Mouse (Mus musculus) neural tube, embryonic 11.5 days (tissue): Measurements from ENCODE around the gene Serping1. TPM values are rescaled to one million over a fixed set of nuclear protein-coding genes. Genes with fewer than 3 reads are reported as not detected.
"Not testable (repeated sequence)": the region's sequence is repeated elsewhere in the genome, so short reads cannot be mapped to it uniquely, and the experiment has no call there.

Experiments used
- ATAC-seq: fragments of 200-750 bp; cut with Nextera tagmentation; 2 replicates; pipeline ENCODE4 v1.8.0; 2017; ENCODE audit warnings: moderate number of reproducible peaks, mild to moderate bottlenecking, moderate TSS enrichment, moderate library complexity; ENCODE audit not compliant: insufficient read depth, low FRiP score, low TSS enrichment
- DNase-seq: peaks from one replicate; pipeline ENCODE4 v3.0.0-alpha.2; 2015; ENCODE audit warnings: low spot score
- H3K27ac ChIP-seq: fragments of 300-500 bp; sonication (generic); 2 replicates; pipeline ENCODE4 v1.5.1; 2014; ENCODE audit warnings: low read depth, mild to moderate bottlenecking, low read length
- H3K27me3 ChIP-seq: fragments of 300-500 bp; sonication (generic); 2 replicates; pipeline ENCODE4 v1.6.1; 2014; ENCODE audit warnings: mild to moderate bottlenecking, low read length, mixed read lengths; ENCODE audit not compliant: control insufficient read depth, insufficient read depth
- H3K36me3 ChIP-seq: fragments of 300-500 bp; sonication (generic); 2 replicates; pipeline ENCODE4 v1.6.1; 2014; ENCODE audit warnings: mild to moderate bottlenecking, low read length, moderate library complexity, mixed read lengths; ENCODE audit not compliant: control insufficient read depth, insufficient read depth
- H3K4me1 ChIP-seq: fragments of 300-500 bp; sonication (generic); 2 replicates; pipeline ENCODE4 v1.6.1; 2014; ENCODE audit warnings: low read length, mixed read lengths; ENCODE audit not compliant: control insufficient read depth, insufficient read depth
- H3K4me2 ChIP-seq: fragments of 300-500 bp; sonication (generic); 2 replicates; pipeline ENCODE4 v1.6.1; 2014; ENCODE audit warnings: low read depth, mild to moderate bottlenecking, moderate library complexity
- H3K4me3 ChIP-seq: fragments of 300-500 bp; sonication (generic); 2 replicates; pipeline ENCODE4 v1.5.1; 2014; ENCODE audit warnings: low read depth, low read length
- H3K9ac ChIP-seq: fragments of 300-500 bp; sonication (generic); 2 replicates; pipeline ENCODE4 v1.6.1; 2014; ENCODE audit warnings: mild to moderate bottlenecking, low read length
- H3K9me3 ChIP-seq: fragments of 300-500 bp; sonication (generic); 2 replicates; pipeline ENCODE4 v1.6.1; 2016; ENCODE audit warnings: low read length; ENCODE audit not compliant: control insufficient read depth
- WGBS: fragments of 180-500 bp; shearing (Covaris S2); extraction: QIAGEN DNeasy Blood & Tissue Kit; methylation state at CpG from one replicate; pipeline ENCODE4 v1.1.7; 2014; 5-methylcytosine and 5-hydroxymethylcytosine counted together
- polyA plus RNA-seq: library from polyadenylated mRNA; unstranded; fragments of >200 nt; fragmentation: Nextera tagmentation; extraction: Ambion mirVana; gene quantifications from 2 replicates; pipeline ENCODE4 v1.2.1, GENCODE M21; 2014

Serping1 gene
- polyA plus RNA-seq, 1 experiment from 2014 or later = 31.9 TPM

- H3K27me3 ChIP-seq = no peaks in the 10 kb centered on the region
Measured at GRCm38 (mm10) chr2:84732394-84732793, 42.9 kb downstream of the Serping1 start.

GRCm38 (mm10) chr2:84731206-84731605 lies 44.0 kb downstream of the Serping1 start:
- DNase-seq (no peak), ATAC-seq (no peak)
- no peak overlapping the region for H3K4me2 ChIP-seq
- H3K4me1 ChIP-seq = peaks cover 12% of the 10 kb centered on the region
- H3K9ac ChIP-seq = no peak overlapping the region
- H3K27me3 ChIP-seq = no peaks in the 10 kb centered on the region
- WGBS = 78% methylated on average over 3 of the region's 3 CpGs
- no peaks in the 10 kb centered on the region for H3K36me3 ChIP-seq
- H3K4me3 ChIP-seq = no peak overlapping the region
- no peaks in the 10 kb centered on the region for H3K9me3 ChIP-seq
- no peak overlapping the region for H3K27ac ChIP-seq

More at GRCm38 (mm10) chr2:84732394-84732793, 42.9 kb downstream of the Serping1 start:
- no peak overlapping the region for H3K4me3 ChIP-seq
- H3K27ac ChIP-seq = no peak overlapping the region
- WGBS = 75% methylated on average over 1 of the region's 1 CpGs
- DNase-seq (no peak), ATAC-seq (no peak)
- peaks cover 21% of the 10 kb centered on the region for H3K4me1 ChIP-seq
- H3K9me3 ChIP-seq = no peaks in the 10 kb centered on the region
- H3K36me3 ChIP-seq = no peaks in the 10 kb centered on the region
- no peak overlapping the region for H3K9ac ChIP-seq
- no peak overlapping the region for H3K4me2 ChIP-seq

GRCm38 (mm10) chr2:84728191-84728590 lies 47.1 kb downstream of the Serping1 start:
- DNase-seq, H3K4me2 ChIP-seq, H3K4me3 ChIP-seq, H3K9me3 ChIP-seq, H3K27ac ChIP-seq, H3K27me3 ChIP-seq, ATAC-seq, H3K4me1 ChIP-seq, H3K9ac ChIP-seq, H3K36me3 ChIP-seq: not testable (repeated sequence)
- 84% methylated on average over 5 of the region's 5 CpGs for WGBS

GRCm38 (mm10) chr2:84727172-84727858 lies 47.9 kb downstream of the Serping1 start, which contains the start of gene Clp1:
TSS of gene Clp1 (minus strand) at chr2:84727350.
- DNase-seq (peak; percentile 97), ATAC-seq (peak; percentile 96)
- Histone ChIP-seq H3K4me3 (peak within 1 kb of the TSS; percentile 59), H3K4me1 (no peaks in the 10 kb centered on the region), H3K4me2 (peak within 1 kb of the TSS; percentile 68), H3K36me3 (peaks cover 2% of the 10 kb centered on the region; the same call in 1 of the 2 replicates), H3K27ac (0 out of 2 replicates have a peak within 1 kb of the TSS, but pooled peaks have one; percentile 45), H3K9ac (peak within 1 kb of the TSS; percentile 54), H3K9me3 (no peaks in the 10 kb centered on the region), H3K27me3 (no peaks in the 10 kb centered on the region)
- under 1% methylated on average over 39 of the region's 39 CpGs for whole genome bisulfite sequencing

GRCm38 (mm10) chr2:84726716-84727115 lies 48.5 kb downstream of the Serping1 start:
- WGBS = 3% methylated on average over 9 of the region's 9 CpGs
- peak overlapping the region; percentile 59 for H3K4me3 ChIP-seq
- peaks cover 2% of the 10 kb centered on the region; the same call in 1 of the 2 replicates for H3K36me3 ChIP-seq
- DNase-seq (no peak), ATAC-seq (peak; percentile 4; the same call in 1 of the 2 replicates)
- H3K9me3 ChIP-seq = no peaks in the 10 kb centered on the region
- no peak overlapping the region for H3K27ac ChIP-seq
- H3K4me1 ChIP-seq = no peaks in the 10 kb centered on the region
- no peaks in the 10 kb centered on the region for H3K27me3 ChIP-seq
- peak overlapping the region; percentile 37 for H3K9ac ChIP-seq
- peak overlapping the region; percentile 68 for H3K4me2 ChIP-seq

GRCm38 (mm10) chr2:84725770-84726169 lies 49.5 kb downstream of the Serping1 start:
- H3K4me2 ChIP-seq = 0 out of 2 replicates have a peak overlapping the region, but pooled peaks have one; percentile 1
- no peaks in the 10 kb centered on the region for H3K9me3 ChIP-seq
- peaks cover 2% of the 10 kb centered on the region; the same call in 1 of the 2 replicates for H3K36me3 ChIP-seq
- H3K27ac ChIP-seq = no peak overlapping the region
- no peak overlapping the region for H3K4me3 ChIP-seq
- 92% methylated on average over 10 of the region's 10 CpGs for WGBS
- H3K4me1 ChIP-seq = no peaks in the 10 kb centered on the region
- H3K9ac ChIP-seq = no peak overlapping the region
- DNase-seq (no peak), ATAC-seq (no peak)
- H3K27me3 ChIP-seq = no peaks in the 10 kb centered on the region

- 93% methylated on average over 14 of the region's 14 CpGs for WGBS
- Histone ChIP-seq H3K4me1 (no peaks in the 10 kb centered on the region), H3K9me3 (no peaks in the 10 kb centered on the region), H3K27ac (no peak overlapping the region), H3K27me3 (no peaks in the 10 kb centered on the region), H3K9ac (no peak overlapping the region), H3K36me3 (peaks cover 2% of the 10 kb centered on the region; the same call in 1 of the 2 replicates), H3K4me2 (no peak overlapping the region), H3K4me3 (no peak overlapping the region)
- ATAC-seq (no peak), DNase-seq (no peak)
Measured at GRCm38 (mm10) chr2:84723856-84724255, 51.4 kb downstream of the Serping1 start.

GRCm38 (mm10) chr2:84721182-84721581 lies 54.1 kb downstream of the Serping1 start:
- no peak overlapping the region for H3K27ac ChIP-seq
- no peak overlapping the region for H3K9ac ChIP-seq
- no peaks in the 10 kb centered on the region for H3K9me3 ChIP-seq
- ATAC-seq = no peak
- no peak for DNase-seq
- no peak overlapping the region for H3K4me3 ChIP-seq
- WGBS = 69% methylated on average over 3 of the region's 3 CpGs
- peaks cover 2% of the 10 kb centered on the region; the same call in 1 of the 2 replicates for H3K36me3 ChIP-seq
- peaks cover 4% of the 10 kb centered on the region; the same call in 1 of the 2 replicates for H3K4me1 ChIP-seq
- H3K4me2 ChIP-seq = no peak overlapping the region
- H3K27me3 ChIP-seq = no peaks in the 10 kb centered on the region

GRCm38 (mm10) chr2:84720718-84721117 lies 54.5 kb downstream of the Serping1 start:
- peaks cover 5% of the 10 kb centered on the region; the same call in 1 of the 2 replicates for H3K4me1 ChIP-seq
- no peak overlapping the region for H3K4me2 ChIP-seq
- no peaks in the 10 kb centered on the region for H3K9me3 ChIP-seq
- 88% methylated on average over 2 of the region's 2 CpGs for WGBS
- H3K4me3 ChIP-seq = no peak overlapping the region
- no peak for DNase-seq
- peaks cover 2% of the 10 kb centered on the region; the same call in 1 of the 2 replicates for H3K36me3 ChIP-seq
- no peak for ATAC-seq
- no peak overlapping the region for H3K27ac ChIP-seq
- no peak overlapping the region for H3K9ac ChIP-seq
- H3K27me3 ChIP-seq = no peaks in the 10 kb centered on the region
